8 mouse cellular contexts compared by ENCODE assay signal in the genomic region with DNA sequence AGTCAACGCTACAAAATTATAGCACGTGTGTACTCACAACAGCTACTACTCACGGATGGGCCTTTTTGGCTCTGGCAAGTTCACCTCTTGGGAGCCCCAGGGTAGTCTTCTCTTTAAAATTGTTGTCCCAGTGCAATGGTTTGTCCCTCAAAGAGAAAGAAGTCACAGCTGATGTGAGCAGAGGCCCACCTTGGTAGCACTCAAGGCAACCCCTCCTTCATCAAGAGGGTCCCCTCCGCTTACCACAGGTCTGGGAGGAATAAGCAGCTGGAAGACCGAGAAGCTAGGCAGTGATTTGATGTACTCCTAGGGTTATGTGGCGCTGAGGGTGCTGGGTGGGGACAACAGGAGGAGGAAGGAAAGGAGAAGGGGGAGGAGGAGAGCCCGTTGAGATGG. TPM values are rescaled to one million over a fixed set of nuclear protein-coding genes. Genes with fewer than 3 reads are reported as not detected.
A peak's percentile ranks its signal among the peaks of the same experiment; 100 is the strongest.
DNase-seq lines count a peak whose midpoint lies in the region; ATAC-seq and TF ChIP-seq lines count a peak whose summit lies in the region.

No protein-coding gene starts in this region.

- TF ChIP-seq POLR2A in small intestine, adult 2 months (IDR thresholded peaks at IDR 0.05; ENCODE audit: low read depth, low read length) = no peak

- peak overlapping the region; percentile 98 for H3K4me2 ChIP-seq in lung, embryonic 16.5 days (ENCODE audit: low read depth, low read length)
- peak overlapping the region; percentile 93 for H3K4me2 ChIP-seq in forebrain, embryonic 15.5 days (replicated peaks)
- peak overlapping the region; percentile 65 for H3K4me2 ChIP-seq in liver, embryonic 12.5 days

- no peak overlapping the region for H3K27ac ChIP-seq in lung, embryonic 16.5 days (ENCODE audit: low read length)
- no peak overlapping the region for H3K27ac ChIP-seq in forebrain, embryonic 15.5 days (replicated peaks)
- H3K27ac ChIP-seq in liver, embryonic 12.5 days = no peak overlapping the region
- H3K27ac ChIP-seq in small intestine, adult 2 months (ENCODE audit: insufficient read depth, low read depth, low read length) = no peak overlapping the region

- no peak for DNase-seq in lung, postnatal 25 days (ENCODE audit: low spot score)
- no peak for DNase-seq in adrenal gland, adult 8-10 months
- DNase-seq in embryo, embryonic 10 days (ENCODE audit: low spot score) = no peak

- TF ChIP-seq CTCF in small intestine, adult 2 months (IDR thresholded peaks at IDR 0.05; ENCODE audit: extremely low read depth, insufficient read length, insufficient replicate concordance, low read depth, low read length) = no peak

- ATAC-seq in lung, embryonic 16.5 days (ENCODE audit: low read depth) = no peak
- ATAC-seq in forebrain, embryonic 15.5 days (replicated peaks) = no peak
- no peak for ATAC-seq in liver, embryonic 12.5 days
- no peak for ATAC-seq in megakaryocyte progenitor cell, adult 5-6 weeks (replicated peaks; ENCODE audit: poor library complexity)

- H3K4me1 ChIP-seq in lung, embryonic 16.5 days (replicated peaks; ENCODE audit: control insufficient read depth, insufficient read depth, low read length) = peaks cover 22% of the 10 kb centered on the region
- peaks cover 27% of the 10 kb centered on the region for H3K4me1 ChIP-seq in forebrain, embryonic 15.5 days
- H3K4me1 ChIP-seq in liver, embryonic 12.5 days = peaks cover 20% of the 10 kb centered on the region
- H3K4me1 ChIP-seq in small intestine, adult 2 months (ENCODE audit: control insufficient read depth, insufficient read depth, insufficient read length, low read length) = peaks cover 9% of the 10 kb centered on the region

- H3K36me3 ChIP-seq in lung, embryonic 16.5 days (ENCODE audit: control insufficient read depth, insufficient read depth, low read length) = no peaks in the 10 kb centered on the region
- H3K36me3 ChIP-seq in forebrain, embryonic 15.5 days = no peaks in the 10 kb centered on the region
- no peaks in the 10 kb centered on the region for H3K36me3 ChIP-seq in liver, embryonic 12.5 days
- H3K36me3 ChIP-seq in small intestine, adult 2 months (ENCODE audit: control insufficient read depth, insufficient read depth, low read length) = no peaks in the 10 kb centered on the region

- H3K4me3 ChIP-seq in lung, embryonic 16.5 days (ENCODE audit: low read length) = peak overlapping the region; percentile 55
- peak overlapping the region; percentile 49 for H3K4me3 ChIP-seq in forebrain, embryonic 15.5 days
- peak overlapping the region; percentile 42 for H3K4me3 ChIP-seq in liver, embryonic 12.5 days
- peak overlapping the region; percentile 53 for H3K4me3 ChIP-seq in small intestine, adult 2 months (ENCODE audit: low read depth, low read length)

- H3K9me3 ChIP-seq in lung, embryonic 16.5 days (ENCODE audit: control insufficient read depth, low read length) = no peaks in the 10 kb centered on the region
- no peaks in the 10 kb centered on the region for H3K9me3 ChIP-seq in forebrain, embryonic 15.5 days
- no peaks in the 10 kb centered on the region for H3K9me3 ChIP-seq in liver, embryonic 12.5 days (replicated peaks)

- WGBS in lung, embryonic 16.5 days = 27% methylated on average over 7 of the region's 7 CpGs
- 34% methylated on average over 7 of the region's 7 CpGs for WGBS in forebrain, embryonic 15.5 days
- 29% methylated on average over 7 of the region's 7 CpGs for WGBS in liver, embryonic 12.5 days (ENCODE audit: insufficient replicate concordance)
- WGBS in small intestine, adult 2 months = 50% methylated on average over 7 of the region's 7 CpGs

- no peak overlapping the region for H3K9ac ChIP-seq in lung, embryonic 16.5 days (ENCODE audit: low read length)
- peak overlapping the region; percentile 59; the same call in 1 of the 2 replicates for H3K9ac ChIP-seq in forebrain, embryonic 15.5 days (replicated peaks)
- no peak overlapping the region for H3K9ac ChIP-seq in liver, embryonic 12.5 days

- peaks cover 9% of the 10 kb centered on the region; the same call in 1 of the 2 replicates for H3K27me3 ChIP-seq in lung, embryonic 16.5 days (ENCODE audit: control insufficient read depth, insufficient read depth, low read depth, low read length)
- H3K27me3 ChIP-seq in forebrain, embryonic 15.5 days = no peaks in the 10 kb centered on the region
- H3K27me3 ChIP-seq in liver, embryonic 12.5 days (replicated peaks) = peaks cover 99% of the 10 kb centered on the region
- H3K27me3 ChIP-seq in small intestine, adult 2 months (ENCODE audit: control insufficient read depth, insufficient read depth, low read length) = peaks cover 12% of the 10 kb centered on the region

RNA-seq across cellular contexts. Expression of a gene that starts 2.8 kb away (rescaled TPM):
- 3.7 and 4.2 TPM in 2 replicates for polyA plus RNA-seq in lung, embryonic 16.5 days (2015; fragmentation: Nextera tagmentation; extraction: Ambion mirVana)
- 2.6 and 3.7 TPM in 2 replicates for polyA plus RNA-seq in forebrain, embryonic 15.5 days (2015; fragmentation: Nextera tagmentation; extraction: Ambion mirVana)
- polyA plus RNA-seq in liver, embryonic 12.5 days (2016; fragmentation: Nextera tagmentation; extraction: Ambion mirVana) = 0.18 and 0.19 TPM in 2 replicates
- 0.71 and 1.9 TPM in 2 replicates for polyA plus RNA-seq in small intestine, adult 2 months (2012; rRNA removed)
- total RNA-seq in adrenal gland, adult 8-10 months (2022) = 1 to 10 TPM; 3.6 to 6.2 (median 5.7) TPM
- total RNA-seq in megakaryocyte progenitor cell, adult 5-6 weeks (2015) = not detected in 2 replicates
- total RNA-seq in megakaryocyte progenitor cell, adult 5-6 weeks (2017) = not detected in 2 replicates

RNA-seq across cellular contexts. Expression of a gene that starts 7.0 kb away (rescaled TPM):
- polyA plus RNA-seq in lung, embryonic 16.5 days (2015; fragmentation: Nextera tagmentation; extraction: Ambion mirVana) = 76.4 and 76.6 TPM in 2 replicates
- 117 and 131 TPM in 2 replicates for polyA plus RNA-seq in forebrain, embryonic 15.5 days (2015; fragmentation: Nextera tagmentation; extraction: Ambion mirVana)
- 45.4 and 48.6 TPM in 2 replicates for polyA plus RNA-seq in liver, embryonic 12.5 days (2016; fragmentation: Nextera tagmentation; extraction: Ambion mirVana)
- polyA plus RNA-seq in small intestine, adult 2 months (2012; rRNA removed) = 14.3 and 23.8 TPM in 2 replicates
- total RNA-seq in adrenal gland, adult 8-10 months (2022) = 10 to 100 TPM; 40.1 to 77.8 (median 49.1) TPM
- total RNA-seq in megakaryocyte progenitor cell, adult 5-6 weeks (2015) = 15.4 and 20.2 TPM in 2 replicates
- total RNA-seq in megakaryocyte progenitor cell, adult 5-6 weeks (2017) = 15.4 and 19.9 TPM in 2 replicates

RNA-seq across cellular contexts. Expression of a gene that starts 29.5 kb away (rescaled TPM):
- polyA plus RNA-seq in lung, embryonic 16.5 days (2015; fragmentation: Nextera tagmentation; extraction: Ambion mirVana) = 32.7 and 33.5 TPM in 2 replicates
- polyA plus RNA-seq in forebrain, embryonic 15.5 days (2015; fragmentation: Nextera tagmentation; extraction: Ambion mirVana) = 43.3 and 45.3 TPM in 2 replicates
- polyA plus RNA-seq in liver, embryonic 12.5 days (2016; fragmentation: Nextera tagmentation; extraction: Ambion mirVana) = 41.0 and 41.7 TPM in 2 replicates
- 23.5 and 31.7 TPM in 2 replicates for polyA plus RNA-seq in small intestine, adult 2 months (2012; rRNA removed)
- 10 to 100 TPM; 32.9 to 41.3 (median 33.4) TPM for total RNA-seq in adrenal gland, adult 8-10 months (2022)
- total RNA-seq in megakaryocyte progenitor cell, adult 5-6 weeks (2015) = 8.2 and 11.0 TPM in 2 replicates
- 23.9 and 24.2 TPM in 2 replicates for total RNA-seq in megakaryocyte progenitor cell, adult 5-6 weeks (2017)

RNA-seq across cellular contexts. Expression of a gene that starts 34.1 kb away (rescaled TPM):
- 7.2 and 9.4 TPM in 2 replicates for polyA plus RNA-seq in lung, embryonic 16.5 days (2015; fragmentation: Nextera tagmentation; extraction: Ambion mirVana)
- polyA plus RNA-seq in forebrain, embryonic 15.5 days (2015; fragmentation: Nextera tagmentation; extraction: Ambion mirVana) = 1.6 and 3.1 TPM in 2 replicates
- polyA plus RNA-seq in liver, embryonic 12.5 days (2016; fragmentation: Nextera tagmentation; extraction: Ambion mirVana) = 2.5 and 4.1 TPM in 2 replicates
- polyA plus RNA-seq in small intestine, adult 2 months (2012; rRNA removed) = 1.8 and 2.6 TPM in 2 replicates
- 1 to 10 TPM in 2 of 4 experiments, under 1 TPM in 2; 0.59 to 2.2 (median 1.3) TPM for total RNA-seq in adrenal gland, adult 8-10 months (2022)
- not detected in 2 replicates for total RNA-seq in megakaryocyte progenitor cell, adult 5-6 weeks (2015)
- total RNA-seq in megakaryocyte progenitor cell, adult 5-6 weeks (2017) = not detected in 2 replicates
